Mouse (Mus musculus) gastrocnemius, adult 2 months (tissue): ENCODE data around the gene Serpinf2. TPM values are rescaled to one million over a fixed set of nuclear protein-coding genes. Genes with fewer than 3 reads are reported as not detected.

ENCODE experiments used
- DNase-seq: peaks from one replicate; pipeline ENCODE4 v3.0.0; 2022
- H3K27ac ChIP-seq: fragments of 200-600 bp; 2 replicates; pipeline ENCODE4 v1.8.1; 2022; ENCODE audit warnings: mild to moderate bottlenecking
- H3K4me3 ChIP-seq: fragments of 200-600 bp; 2 replicates; pipeline ENCODE4 v1.8.1; 2022; ENCODE audit warnings: mild to moderate bottlenecking, moderate library complexity
- CTCF ChIP-seq: fragments of 200-600 bp; IDR thresholded peaks from 2 replicates; pipeline ENCODE4 v1.8.1; 2022; ENCODE audit warnings: antibody characterized with exemption, mild to moderate bottlenecking, moderate library complexity
- intact Hi-C: fragments of 180-260 bp; cut with DNase I; formaldehyde crosslinking; loops from one replicate; pipeline ENCODE4 v1.15.1; 2025
- total RNA-seq, 2 experiments: library from RNA; stranded (reverse); gene quantifications; 2 replicates each; pipeline ENCODE4 v1.2.3; 2021

The Serpinf2 gene
- total RNA-seq, 2 experiments from 2014 or later = not detected

DNA sequence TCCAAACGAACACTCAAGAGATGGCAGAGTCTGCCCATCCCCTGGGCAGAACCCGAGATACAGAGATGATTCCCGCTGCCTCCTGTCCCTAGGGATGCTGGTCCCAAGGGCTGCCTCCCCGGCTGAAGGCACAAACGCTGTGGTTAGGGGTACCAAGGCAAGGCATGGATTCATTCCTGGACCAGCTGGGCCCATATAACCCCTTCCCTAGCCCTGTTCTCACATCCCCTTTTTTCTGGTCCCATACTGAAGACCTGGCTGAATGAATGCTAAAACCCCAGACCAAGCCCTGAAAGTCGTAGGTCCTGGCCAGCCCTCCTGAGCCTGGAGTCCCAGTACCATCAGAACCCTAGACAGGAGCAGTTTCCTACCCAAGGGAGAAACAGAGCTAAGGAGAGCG is 1.6 kb upstream of the Serpinf2 start:
- no peak overlapping the region for H3K4me3 ChIP-seq
- no peak for TF ChIP-seq CTCF
- H3K27ac ChIP-seq = no peak overlapping the region
- no peak for DNase-seq
- intact Hi-C loops = no loop called here

- TF ChIP-seq CTCF = no peak
- intact Hi-C loops = no loop called here
- Histone ChIP-seq H3K4me3 (no peak overlapping the region), H3K27ac (no peak overlapping the region)
- DNase-seq = no peak
Observed at GRCm38 (mm10) chr11:75439951-75440350, 560 bp upstream of the Serpinf2 start.

GRCm38 (mm10) chr11:75438804-75439203 is 587 bp downstream of the Serpinf2 start:
- TF ChIP-seq CTCF = no peak
- Histone ChIP-seq H3K27ac (no peak overlapping the region), H3K4me3 (no peak overlapping the region)
- DNase-seq = no peak
- intact Hi-C loops = no loop called here

- TF ChIP-seq CTCF = no peak
- no peak for DNase-seq
- Histone ChIP-seq H3K4me3 (no peak overlapping the region), H3K27ac (no peak overlapping the region)
- intact Hi-C loops = no loop called here
Observed at GRCm38 (mm10) chr11:75438194-75438593, 1.2 kb downstream of the Serpinf2 start.

GRCm38 (mm10) chr11:75434138-75434537 is 5.3 kb downstream of the Serpinf2 start:
- intact Hi-C loops = no loop called here
- no peak overlapping the region for H3K27ac ChIP-seq
- DNase-seq = no peak
- peak; percentile 29; the same call in 1 of the 2 replicates for TF ChIP-seq CTCF
- no peak overlapping the region for H3K4me3 ChIP-seq

DNA sequence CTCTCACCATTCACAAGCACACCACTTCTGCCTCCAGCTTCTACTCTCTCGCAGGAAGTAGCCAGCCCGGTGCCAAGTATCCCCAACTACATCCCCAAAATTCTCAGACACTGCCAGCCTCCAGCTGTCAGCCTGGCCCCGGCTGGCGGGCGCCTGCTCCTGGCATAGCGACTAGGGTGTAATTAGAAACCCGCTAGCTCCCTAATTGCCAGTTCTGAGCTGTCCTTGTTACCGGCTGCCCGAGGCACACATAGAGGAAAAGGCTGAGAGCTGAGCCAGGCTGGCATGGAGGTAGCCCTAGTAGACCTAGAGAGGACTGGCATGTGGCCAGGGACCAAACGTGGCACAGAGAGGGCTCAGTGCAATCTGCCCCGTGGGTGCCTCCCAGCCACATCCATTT is 8.1 kb downstream of the Serpinf2 start:
- Histone ChIP-seq H3K4me3 (no peak overlapping the region), H3K27ac (peak overlapping the region; percentile 49)
- intact Hi-C loops = no loop called here
- peak; percentile 92 for DNase-seq
- no peak for TF ChIP-seq CTCF

GRCm38 (mm10) chr11:75429019-75429705 is 10.2 kb downstream of the Serpinf2 start:
- no peak for DNase-seq
- intact Hi-C loops = no loop called here
- Histone ChIP-seq H3K27ac (no peak overlapping the region), H3K4me3 (no peak overlapping the region)
- TF ChIP-seq CTCF = no peak

DNA sequence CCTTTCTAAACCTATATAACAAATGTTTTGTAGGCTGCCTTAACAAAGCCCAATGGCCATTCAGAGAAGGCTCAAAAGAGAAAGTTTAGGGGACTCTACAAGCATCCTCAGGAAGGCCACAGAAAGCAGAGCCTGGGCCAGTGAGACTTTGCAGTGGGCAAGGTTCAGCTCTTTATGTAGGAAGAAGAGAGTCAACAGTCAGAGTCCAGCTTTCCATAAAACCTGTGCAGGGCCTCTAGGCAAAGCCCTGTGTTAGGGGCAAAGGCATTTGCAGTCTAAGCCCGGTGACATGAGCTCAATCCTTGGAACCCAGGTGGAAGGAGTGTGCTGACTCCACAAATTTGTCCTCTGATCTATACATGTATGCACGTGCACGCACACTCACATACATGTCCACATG is 14.9 kb downstream of the Serpinf2 start:
- Histone ChIP-seq H3K27ac (no peak overlapping the region), H3K4me3 (no peak overlapping the region)
- no peak for DNase-seq
- no peak for TF ChIP-seq CTCF
- intact Hi-C loops = no loop called here

DNA sequence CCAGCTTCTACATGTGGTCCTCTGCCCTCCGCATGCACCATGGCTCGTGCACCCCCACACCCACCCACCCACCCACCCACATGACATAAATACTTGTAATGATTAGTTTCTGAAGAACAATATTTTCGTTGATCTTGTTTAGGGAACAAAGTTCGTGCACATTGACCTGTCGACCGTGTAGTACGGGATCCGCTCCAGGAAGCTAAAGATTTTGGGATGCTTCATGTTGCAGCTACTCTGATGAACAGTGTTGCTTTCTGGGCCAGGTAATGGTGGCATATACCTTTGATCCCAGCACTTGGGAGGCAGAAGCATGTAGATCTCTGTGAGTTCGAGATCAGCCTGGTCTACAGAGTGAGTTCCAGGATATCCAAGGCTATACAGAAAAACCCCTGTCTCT is 15.4 kb downstream of the Serpinf2 start:
- H3K27ac ChIP-seq = no peak overlapping the region
- intact Hi-C loops = no loop called here
- no peak for TF ChIP-seq CTCF
- no peak overlapping the region for H3K4me3 ChIP-seq
- no peak for DNase-seq

DNA sequence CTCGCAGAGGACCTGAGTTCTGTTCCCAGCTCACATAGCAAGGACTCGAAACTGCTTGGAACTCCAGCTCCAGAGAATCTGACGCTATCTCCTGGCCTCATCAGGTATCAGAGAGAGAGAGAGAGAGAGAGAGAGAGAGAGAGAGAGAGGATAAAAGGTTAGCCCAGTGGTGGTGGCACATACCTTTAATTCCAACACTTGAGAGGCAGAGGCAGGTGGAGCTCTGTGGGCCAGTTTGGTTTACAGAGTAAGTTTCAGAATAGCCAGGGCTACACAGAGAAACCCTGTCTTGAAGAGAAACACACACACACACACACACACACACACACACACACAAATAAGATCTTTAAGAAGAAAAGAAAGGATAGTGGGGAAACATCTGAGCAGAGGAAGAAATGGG is 16.3 kb downstream of the Serpinf2 start:
- no peak for TF ChIP-seq CTCF
- DNase-seq = no peak
- intact Hi-C loops = no loop called here
- no peak overlapping the region for H3K27ac ChIP-seq
- H3K4me3 ChIP-seq = no peak overlapping the region

DNA sequence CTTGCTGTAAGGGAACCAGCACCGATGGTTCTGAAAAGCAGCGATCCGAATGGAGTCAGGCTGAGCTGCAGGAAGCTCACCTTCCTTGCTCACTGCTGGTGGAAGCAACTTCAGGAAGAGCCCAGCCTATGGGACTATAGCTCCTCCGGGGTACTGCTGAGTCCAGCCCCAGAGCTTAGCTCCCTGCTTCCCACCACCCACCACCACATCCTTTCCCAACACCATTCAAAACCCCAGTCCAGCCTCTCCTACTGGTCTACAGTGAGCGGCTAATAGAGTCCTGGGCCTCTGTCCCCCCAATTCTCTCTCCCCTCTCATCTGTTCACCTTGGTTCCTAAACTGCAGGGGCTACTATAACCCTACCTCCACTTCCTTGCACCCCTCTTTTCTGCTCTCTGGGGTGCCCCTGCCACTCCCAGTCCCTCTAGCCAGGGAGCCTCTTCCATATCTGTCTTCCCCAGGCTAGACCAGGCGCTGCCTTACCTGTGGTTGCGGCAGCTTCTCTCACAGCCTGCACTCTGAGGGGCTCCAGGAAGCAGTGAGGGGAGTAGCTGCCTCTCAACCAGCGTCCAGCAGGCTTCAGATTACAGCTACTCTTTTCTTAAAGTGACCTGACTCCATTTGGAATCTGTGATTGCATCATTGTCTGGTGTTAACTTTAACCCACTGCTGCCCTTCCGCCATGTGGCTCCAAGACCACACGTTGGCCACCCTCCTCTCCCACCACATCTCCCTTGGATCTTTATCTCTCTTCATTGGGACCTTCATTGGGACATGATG is 17.2 kb downstream of the Serpinf2 start, which contains the start of gene Serpinf1:
Gene Serpinf1, minus strand, starts transcription at position 689 of the 780 bp plus-strand sequence.
- peak within 1 kb of the TSS; percentile 68 for H3K4me3 ChIP-seq
- no peak for DNase-seq
- peak within 1 kb of the TSS; percentile 75 for H3K27ac ChIP-seq
- intact Hi-C loops = no loop called here
- TF ChIP-seq CTCF = no peak

GRCm38 (mm10) chr11:75421375-75422012 is 17.9 kb downstream of the Serpinf2 start:
- H3K4me3 ChIP-seq = peak overlapping the region; percentile 68
- TF ChIP-seq CTCF = no peak
- DNase-seq = peak; percentile 66

DNA sequence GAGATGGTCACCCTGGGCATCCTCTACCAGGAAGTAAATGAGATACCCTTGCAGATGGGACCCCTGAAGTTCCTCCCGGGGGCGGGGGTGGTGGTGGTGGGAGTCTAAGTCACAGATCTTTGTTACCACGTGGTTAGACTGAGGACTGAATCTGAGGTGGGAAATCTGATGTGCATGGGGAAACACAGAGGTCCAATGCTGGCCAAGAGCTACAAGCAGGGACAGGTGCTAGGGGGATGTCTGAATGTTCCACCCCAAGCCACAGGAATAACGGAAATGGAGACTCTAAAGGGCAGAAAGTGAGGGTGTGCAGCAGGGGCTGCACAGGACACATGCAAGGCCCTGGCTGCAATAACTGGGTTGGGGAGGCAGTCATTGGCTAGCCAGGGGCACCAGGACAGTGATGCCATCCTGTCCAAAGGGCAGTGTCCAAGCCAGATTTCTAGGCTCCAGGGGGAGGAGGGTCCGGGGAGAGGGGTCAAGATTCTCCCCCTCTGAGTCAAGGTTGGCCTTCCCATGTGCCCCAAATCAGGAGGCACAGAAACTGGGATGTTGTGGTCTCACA is 18.5 kb downstream of the Serpinf2 start:
- intact Hi-C loops = no loop called here
- DNase-seq = no peak
- no peak for TF ChIP-seq CTCF
- Histone ChIP-seq H3K27ac (peak overlapping the region; percentile 75), H3K4me3 (peak overlapping the region; percentile 68)

More at GRCm38 (mm10) chr11:75421375-75422012, 17.9 kb downstream of the Serpinf2 start:
- H3K27ac ChIP-seq = peak overlapping the region; percentile 75
- intact Hi-C loops = no loop called here
